Mouse (Mus musculus) liver, embryonic 14.5 days (tissue): ENCODE results near the gene Utrn.

Experiments used
- CTCF ChIP-seq: IDR thresholded peaks from 2 replicates; pipeline ENCODE4 v1.5.1; 2016; ENCODE audit warnings: antibody characterized with exemption, low read depth, control low read depth
- EP300 ChIP-seq: IDR thresholded peaks from 2 replicates; pipeline ENCODE4 v1.6.1; 2016; ENCODE audit warnings: antibody characterized with exemption, low read depth

DNA sequence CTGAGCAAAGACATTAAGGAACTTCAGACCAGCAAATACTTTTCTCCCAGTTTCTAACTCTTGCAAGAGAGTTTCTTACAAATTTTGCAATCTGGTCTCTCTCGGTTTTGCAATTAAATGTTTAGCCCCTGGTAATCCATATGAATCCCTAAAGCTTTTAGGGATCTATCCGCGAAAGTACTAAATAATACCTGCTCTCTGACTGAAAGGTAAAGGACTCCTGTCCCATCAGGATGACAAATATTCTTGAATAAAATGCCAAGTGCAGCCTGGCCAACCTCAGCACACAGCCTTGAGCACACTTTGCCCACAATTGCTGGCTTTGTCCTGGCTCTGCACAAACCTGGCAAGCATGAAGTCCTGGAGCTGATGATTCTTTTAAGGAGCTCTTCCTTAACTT lies 41.9 kb downstream of the Utrn start:
- no peak for TF ChIP-seq CTCF
- no peak for TF ChIP-seq EP300
